Mouse (Mus musculus) intestine, postnatal 0 days (tissue): ENCODE measurements around the gene Serpina3b. TPM values are rescaled to one million over a fixed set of nuclear protein-coding genes. Genes with fewer than 3 reads are reported as not detected.
"Not testable (repeated sequence)": the region's sequence is repeated elsewhere in the genome, so short reads cannot be mapped to it uniquely, and the experiment has no call there.

Experiments used
- ATAC-seq: fragments of 200-750 bp; cut with Nextera tagmentation; 2 replicates; pipeline ENCODE4 v1.8.0; 2017; ENCODE audit warnings: mild to moderate bottlenecking, moderate TSS enrichment, moderate library complexity
- H3K27ac ChIP-seq: fragments of 300-500 bp; sonication (generic); 2 replicates; pipeline ENCODE4 v1.5.1; 2014; ENCODE audit warnings: mild to moderate bottlenecking, low read depth, low read length, moderate library complexity
- H3K27me3 ChIP-seq: fragments of 300-500 bp; sonication (generic); replicated peaks from 2 replicates; pipeline ENCODE4 v1.6.1; 2014; ENCODE audit warnings: low read length, mixed read lengths; ENCODE audit not compliant: control insufficient read depth, insufficient read depth
- H3K36me3 ChIP-seq: fragments of 300-500 bp; sonication (generic); 2 replicates; pipeline ENCODE4 v1.6.1; 2014; ENCODE audit warnings: mild to moderate bottlenecking, moderate library complexity; ENCODE audit not compliant: control insufficient read depth, insufficient read depth
- H3K4me1 ChIP-seq: fragments of 300-500 bp; sonication (generic); replicated peaks from 2 replicates; pipeline ENCODE4 v1.6.1; 2014; ENCODE audit warnings: antibody characterized with exemption, low read length, mixed read lengths; ENCODE audit not compliant: control insufficient read depth, insufficient read depth
- H3K4me2 ChIP-seq: fragments of 300-500 bp; sonication (generic); replicated peaks from 2 replicates; pipeline ENCODE4 v1.6.1; 2014; ENCODE audit warnings: low read depth, mild to moderate bottlenecking, moderate library complexity
- H3K4me3 ChIP-seq: fragments of 300-500 bp; sonication (generic); 2 replicates; pipeline ENCODE4 v1.5.1; 2014; ENCODE audit warnings: low read depth, low read length
- H3K9ac ChIP-seq: fragments of 300-500 bp; sonication (generic); 2 replicates; pipeline ENCODE4 v1.6.1; 2014; ENCODE audit warnings: mild to moderate bottlenecking, low read depth, low read length
- H3K9me3 ChIP-seq: fragments of 300-500 bp; sonication (generic); 2 replicates; pipeline ENCODE4 v1.6.1; 2016; ENCODE audit warnings: mixed run types; ENCODE audit not compliant: control insufficient read depth
- CTCF ChIP-seq: sonication (generic); IDR thresholded peaks from 2 replicates; pipeline ENCODE4 v1.5.1; 2016; ENCODE audit warnings: low read depth, mild to moderate bottlenecking, control low read depth, antibody characterized with exemption, moderate library complexity
- WGBS: fragments of 180-500 bp; shearing (Covaris S2); extraction: QIAGEN DNeasy Blood & Tissue Kit; methylation state at CpG from one replicate; pipeline ENCODE4 v1.1.7; 2014; 5-methylcytosine and 5-hydroxymethylcytosine counted together
- polyA plus RNA-seq: library from polyadenylated mRNA; unstranded; fragments of >200 nt; fragmentation: Nextera tagmentation; extraction: Ambion mirVana; gene quantifications from 2 replicates; pipeline ENCODE4 v1.2.1, GENCODE M21; 2015

Gene Serpina3b
- not detected in 2 replicates for polyA plus RNA-seq

GRCm38 (mm10) chr12:104127696-104128095 lies at the start of gene Serpina3b:
Gene Serpina3b (plus strand): TSS chr12:104127996.
- ATAC-seq: no peak
- Histone ChIP-seq H3K4me2 (no peak within 1 kb of the TSS), H3K9ac (no peak within 1 kb of the TSS), H3K27me3 (no peaks in the 10 kb centered on the region), H3K36me3 (no peaks in the 10 kb centered on the region), H3K27ac (no peak within 1 kb of the TSS), H3K4me3 (no peak within 1 kb of the TSS), H3K4me1 (no peaks in the 10 kb centered on the region), H3K9me3 (no peaks in the 10 kb centered on the region)
- 58% methylated on average over 5 of the region's 5 CpGs for whole genome bisulfite sequencing
- no peak for TF ChIP-seq CTCF

DNA sequence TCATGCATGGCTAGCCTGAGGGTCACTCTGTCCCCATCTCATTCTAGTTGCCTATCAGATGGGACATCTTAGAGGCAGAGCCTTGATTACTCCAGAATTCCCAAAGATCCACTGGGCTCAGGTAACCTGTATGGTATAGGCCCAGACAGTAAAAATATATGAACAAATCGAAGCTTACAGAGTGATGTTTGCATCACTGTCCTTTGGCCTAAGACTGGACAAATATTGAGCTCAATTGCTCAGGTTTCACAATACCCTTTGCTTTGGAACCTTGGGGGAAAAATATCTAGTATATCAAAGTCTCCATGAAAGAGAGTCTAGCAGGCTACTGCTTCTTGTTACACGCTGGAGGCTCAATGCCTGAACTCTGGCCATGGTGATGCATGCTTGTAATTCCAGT lies 37.7 kb upstream of the Serpina3b start:
- Histone ChIP-seq H3K27ac (no peak overlapping the region), H3K4me2 (no peak overlapping the region), H3K4me3 (no peak overlapping the region), H3K9ac (no peak overlapping the region), H3K36me3 (no peaks in the 10 kb centered on the region), H3K27me3 (no peaks in the 10 kb centered on the region), H3K9me3 (no peaks in the 10 kb centered on the region), H3K4me1 (no peaks in the 10 kb centered on the region)
- WGBS: 81% methylated on average over 2 of the region's 2 CpGs
- no peak for ATAC-seq
- no peak for TF ChIP-seq CTCF

GRCm38 (mm10) chr12:104091303-104091702 lies 36.5 kb upstream of the Serpina3b start:
- H3K27me3 ChIP-seq: no peaks in the 10 kb centered on the region
- no peak for ATAC-seq
- no peaks in the 10 kb centered on the region for H3K9me3 ChIP-seq
- no peak overlapping the region for H3K4me3 ChIP-seq
- no peak overlapping the region for H3K4me2 ChIP-seq
- no peak for TF ChIP-seq CTCF
- H3K27ac ChIP-seq: no peak overlapping the region
- H3K4me1 ChIP-seq: no peaks in the 10 kb centered on the region
- 52% methylated on average over 1 of the region's 1 CpGs for WGBS
- H3K36me3 ChIP-seq: no peaks in the 10 kb centered on the region
- H3K9ac ChIP-seq: no peak overlapping the region

- no peak within 1 kb of the TSS for H3K27ac ChIP-seq
- H3K9ac ChIP-seq: no peak within 1 kb of the TSS
- H3K36me3 ChIP-seq: no peaks in the 10 kb centered on the region
- ATAC-seq: no peak
- no peak within 1 kb of the TSS for H3K4me2 ChIP-seq
- H3K9me3 ChIP-seq: no peaks in the 10 kb centered on the region
- WGBS: 72% methylated on average over 6 of the region's 6 CpGs
- no peak within 1 kb of the TSS for H3K4me3 ChIP-seq
- H3K4me1 ChIP-seq: no peaks in the 10 kb centered on the region
- TF ChIP-seq CTCF: no peak
- H3K27me3 ChIP-seq: no peaks in the 10 kb centered on the region
These were observed 27.0 kb upstream of the Serpina3b start, which contains the start of gene Serpina5 for GRCm38 (mm10) chr12:104100768-104101167. Gene Serpina5 (plus strand): TSS chr12:104101113.

DNA sequence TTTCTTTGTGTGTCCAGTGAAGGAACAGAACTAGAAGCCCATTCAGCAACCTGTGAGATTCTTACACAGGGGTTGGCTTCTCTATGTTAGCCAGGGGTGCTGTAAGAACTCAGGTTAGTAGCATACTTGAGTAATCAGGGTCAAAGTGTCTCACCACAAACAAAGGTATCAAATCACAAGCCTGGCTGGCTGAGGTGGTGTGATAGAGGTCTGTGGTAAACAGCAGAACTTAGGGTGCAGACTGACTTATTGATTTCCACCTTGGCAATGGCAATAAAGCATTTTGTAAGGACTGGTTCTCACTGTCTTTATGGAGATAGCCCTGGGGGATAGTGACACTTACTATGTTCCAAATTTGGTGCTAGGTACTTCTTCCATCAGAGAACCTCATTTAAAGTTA lies 21.9 kb upstream of the Serpina3b start:
- Histone ChIP-seq H3K4me3 (no peak overlapping the region), H3K9me3 (no peaks in the 10 kb centered on the region), H3K27ac (no peak overlapping the region), H3K4me1 (no peaks in the 10 kb centered on the region), H3K36me3 (no peaks in the 10 kb centered on the region), H3K27me3 (no peaks in the 10 kb centered on the region), H3K4me2 (no peak overlapping the region), H3K9ac (no peak overlapping the region)
- no peak for ATAC-seq
- TF ChIP-seq CTCF: no peak

GRCm38 (mm10) chr12:104106919-104107318 lies 20.9 kb upstream of the Serpina3b start:
- TF ChIP-seq CTCF: no peak
- Histone ChIP-seq H3K36me3 (no peaks in the 10 kb centered on the region), H3K27me3 (no peaks in the 10 kb centered on the region), H3K9me3 (no peaks in the 10 kb centered on the region), H3K4me1 (no peaks in the 10 kb centered on the region), H3K9ac (no peak overlapping the region), H3K4me2 (no peak overlapping the region), H3K4me3 (no peak overlapping the region), H3K27ac (no peak overlapping the region)
- ATAC-seq: no peak

- H3K9me3 ChIP-seq: no peaks in the 10 kb centered on the region
- H3K27me3 ChIP-seq: no peaks in the 10 kb centered on the region
- H3K27ac ChIP-seq: no peak overlapping the region
- no peak for TF ChIP-seq CTCF
- H3K9ac ChIP-seq: no peak overlapping the region
- no peaks in the 10 kb centered on the region for H3K4me1 ChIP-seq
- H3K4me2 ChIP-seq: no peak overlapping the region
- ATAC-seq: no peak
- no peak overlapping the region for H3K4me3 ChIP-seq
- no peaks in the 10 kb centered on the region for H3K36me3 ChIP-seq
- 69% methylated on average over 2 of the region's 2 CpGs for WGBS
These were observed 19.3 kb upstream of the Serpina3b start for GRCm38 (mm10) chr12:104108507-104108906.

DNA sequence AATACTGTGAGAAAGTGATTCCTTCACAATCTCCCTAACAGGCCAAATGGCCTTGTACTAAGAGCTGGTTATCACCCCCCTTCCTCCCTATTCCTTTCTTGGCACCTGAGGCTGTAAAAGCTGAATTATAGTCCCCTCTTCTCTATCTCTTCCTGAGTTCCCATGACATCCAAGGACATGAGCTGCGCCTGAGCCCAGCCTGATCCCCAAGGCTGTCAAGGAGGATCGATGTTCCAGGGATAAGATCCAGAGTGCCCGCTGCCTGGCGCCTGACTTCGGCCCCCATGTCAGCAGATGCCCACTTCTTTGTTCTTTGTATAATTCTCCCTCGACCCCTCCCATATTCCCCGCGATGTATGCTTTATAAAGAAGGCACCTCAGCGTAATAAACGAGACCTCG lies 15.5 kb upstream of the Serpina3b start, which contains the start of gene Serpina3a:
Gene Serpina3a (plus strand): TSS at position 392 of the 400 bp plus-strand sequence.
- H3K9ac ChIP-seq, H3K9me3 ChIP-seq, H3K27ac ChIP-seq, H3K27me3 ChIP-seq, H3K4me2 ChIP-seq, H3K36me3 ChIP-seq, H3K4me3 ChIP-seq, H3K4me1 ChIP-seq, ATAC-seq: not testable (repeated sequence)
- WGBS: 94% methylated on average over 11 of the region's 11 CpGs
